In genomic region chr12:77025431-77025879, GRCm38 (mm10) we compare ENCODE assay signal across 10 mouse cellular contexts.
A peak's percentile ranks its signal among the peaks of the same experiment; 100 is the strongest.
DNase-seq lines count a peak whose midpoint lies in the region; ATAC-seq lines count a peak whose summit lies in the region.
"Had no signal": no experiment of that assay in that cellular context is flagged by ENCODE, and none has a peak within 500 bp of the region (broad histone marks: within the 10 kb centered on the region; RNA-seq: fewer than 3 reads in every experiment).

No protein-coding gene starts in this region.

- peak; percentile 88 for DNase-seq in heart, adult 11 months
- DNase-seq in heart, adult 8-10 months (ENCODE audit: low spot score), result no peak
- peak; percentile 15 for DNase-seq in ovary, adult 18-20 months (ENCODE audit: low spot score)
- no peak for DNase-seq in ovary, postnatal 10 days (ENCODE audit: low spot score)
- DNase-seq in right cerebral cortex, postnatal 36 days (ENCODE audit: low spot score in 2 of 2), result peak; percentile 23 to 37
- no peak for DNase-seq in embryo, embryonic 10.5 days (ENCODE audit: low spot score)
- no peak for DNase-seq in thymus, postnatal 4 days
- DNase-seq: retina, postnatal 1 day had no signal

- ATAC-seq in hematopoietic stem cell, adult 5-6 weeks (replicated peaks in 1 of 2; ENCODE audit: insufficient read depth in 1 of 2, low FRiP score in 2 of 2, low TSS enrichment in 1 of 2, low read depth in 1 of 2, poor library complexity in 2 of 2, severe bottlenecking in 2 of 2), result peak; percentile 7 to 56; a peak in 3 of 4 replicates
- ATAC-seq: intestine, embryonic 15.5 days had no signal

Comparison
In these comparisons a context has a peak if more than half of its experiments do, and no peak if none do; other contexts are left out.
1. DNase-seq: peak in heart, adult 11 months (single experiment), ovary, adult 18-20 months (single experiment) and right cerebral cortex, postnatal 36 days (2 of 2); none in heart, adult 8-10 months (single experiment), ovary, postnatal 10 days (single experiment), embryo, embryonic 10.5 days (single experiment) and thymus, postnatal 4 days (single experiment).